Mouse (Mus musculus) stomach, embryonic 16.5 days (tissue): ENCODE measurements at regions not wholly inside any gene's neighbourhood (a gene's known extent, or its start where the extent isn't known, plus 50 kb on each side); places are given as distances from the start of the nearest gene placed in this dataset.

ENCODE experiments used
- ATAC-seq: fragments of 200-750 bp; cut with Nextera tagmentation; 2 replicates; pipeline ENCODE4 v1.8.0; 2017; ENCODE audit warnings: moderate number of reproducible peaks, moderate TSS enrichment; ENCODE audit not compliant: insufficient read depth, low FRiP score
- H3K27ac ChIP-seq: fragments of 300-500 bp; sonication (generic); 2 replicates; pipeline ENCODE4 v1.5.1; 2014; ENCODE audit warnings: low read length
- H3K27me3 ChIP-seq: fragments of 300-500 bp; sonication (generic); 2 replicates; pipeline ENCODE4 v1.6.1; 2014; ENCODE audit warnings: low read length, control low read depth, mixed read lengths; ENCODE audit not compliant: control insufficient read depth, insufficient read depth
- H3K36me3 ChIP-seq: fragments of 300-500 bp; sonication (generic); 2 replicates; pipeline ENCODE4 v1.6.1; 2014; ENCODE audit warnings: low read length; ENCODE audit not compliant: control insufficient read depth, insufficient read depth
- H3K4me1 ChIP-seq: fragments of 300-500 bp; sonication (generic); 2 replicates; pipeline ENCODE4 v1.6.1; 2014; ENCODE audit warnings: low read length, control low read depth, mixed read lengths; ENCODE audit not compliant: control insufficient read depth, insufficient read depth
- H3K4me2 ChIP-seq: fragments of 300-500 bp; sonication (generic); 2 replicates; pipeline ENCODE4 v1.6.1; 2014; ENCODE audit warnings: low read depth, low read length, mixed read lengths
- H3K4me3 ChIP-seq: fragments of 300-500 bp; sonication (generic); replicated peaks from 2 replicates; pipeline ENCODE4 v1.5.1; 2014; ENCODE audit warnings: mild to moderate bottlenecking, low read length
- H3K9ac ChIP-seq: fragments of 300-500 bp; sonication (generic); 2 replicates; pipeline ENCODE4 v1.6.1; 2014; ENCODE audit warnings: low read length
- H3K9me3 ChIP-seq: fragments of 300-500 bp; sonication (generic); replicated peaks from 2 replicates; pipeline ENCODE4 v1.6.1; 2016; ENCODE audit warnings: low read length, control low read depth; ENCODE audit not compliant: control insufficient read depth
- WGBS: fragments of 180-500 bp; shearing (Covaris S2); extraction: QIAGEN DNeasy Blood & Tissue Kit; methylation state at CpG from one replicate; pipeline ENCODE4 v1.1.7; 2014; 5-methylcytosine and 5-hydroxymethylcytosine counted together

- peaks cover 11% of the 10 kb centered on the region for H3K4me1 ChIP-seq
- peaks cover 17% of the 10 kb centered on the region for H3K27me3 ChIP-seq
- no peak overlapping the region for H3K4me3 ChIP-seq
- no peak overlapping the region for H3K4me2 ChIP-seq
- no peaks in the 10 kb centered on the region for H3K9me3 ChIP-seq
- H3K27ac ChIP-seq: no peak overlapping the region
- 36% methylated on average over 13 of the region's 13 CpGs for WGBS
- ATAC-seq: no peak
- no peak overlapping the region for H3K9ac ChIP-seq
- H3K36me3 ChIP-seq: no peaks in the 10 kb centered on the region
These were observed 52.1 kb upstream of the Dlx4 start for GRCm38 (mm10) chr11:95198196-95198595.

- no peak overlapping the region for H3K9ac ChIP-seq
- ATAC-seq: no peak
- peaks cover 17% of the 10 kb centered on the region for H3K27me3 ChIP-seq
- H3K4me1 ChIP-seq: peaks cover 11% of the 10 kb centered on the region
- no peaks in the 10 kb centered on the region for H3K9me3 ChIP-seq
- 62% methylated on average over 3 of the region's 3 CpGs for WGBS
- H3K4me2 ChIP-seq: no peak overlapping the region
- H3K4me3 ChIP-seq: no peak overlapping the region
- no peak overlapping the region for H3K27ac ChIP-seq
- H3K36me3 ChIP-seq: no peaks in the 10 kb centered on the region
These were observed 54.9 kb upstream of the Dlx4 start for GRCm38 (mm10) chr11:95200971-95201370.

DNA sequence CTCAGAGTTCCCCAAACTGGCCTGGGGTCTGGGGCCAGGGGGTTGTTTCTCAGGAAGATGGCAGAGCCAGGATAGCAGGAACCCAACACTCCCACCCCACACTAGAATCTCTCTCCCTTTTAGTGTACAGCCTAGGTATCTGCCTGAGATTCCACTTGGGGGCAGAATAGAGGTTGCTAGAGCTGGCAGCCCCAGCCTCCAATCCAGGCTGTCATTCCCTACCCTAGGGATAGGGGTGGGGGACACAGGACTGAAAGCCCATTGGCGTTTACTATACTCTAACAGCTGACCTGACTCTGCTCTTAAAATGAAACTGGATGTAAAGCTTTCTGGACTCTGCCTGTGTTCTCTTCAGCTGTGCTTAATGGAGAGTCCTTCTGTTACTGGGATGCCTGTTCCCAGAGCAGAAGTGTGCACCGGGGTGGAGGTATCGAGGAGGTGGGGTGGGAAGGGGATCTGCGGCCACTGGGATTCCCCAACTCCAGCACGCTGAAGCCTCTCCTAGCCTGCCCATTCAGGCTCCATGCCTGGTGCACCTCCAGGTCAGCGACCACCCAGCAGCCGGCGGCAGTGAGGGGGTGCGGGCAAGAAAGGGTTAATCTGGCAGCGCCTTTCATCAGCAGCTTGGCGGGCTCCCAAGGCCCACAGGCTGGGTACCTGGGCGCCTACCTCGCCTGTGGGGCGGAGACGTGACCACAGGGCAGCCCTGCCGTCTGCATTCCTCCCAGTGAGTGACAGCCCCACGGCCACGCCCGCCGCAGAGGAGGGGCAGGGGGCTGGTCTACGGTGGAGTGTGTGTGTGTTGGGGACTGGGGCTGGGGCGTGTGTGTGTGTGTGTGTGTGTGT, 50.9 kb upstream of the Tac4 start:
- Histone ChIP-seq H3K27me3 (no peaks in the 10 kb centered on the region), H3K9ac (peak overlapping the region; percentile 54), H3K27ac (no peak overlapping the region; the same call in none of the 2 replicates), H3K4me2 (peak overlapping the region; percentile 66), H3K4me1 (peaks cover 30% of the 10 kb centered on the region), H3K36me3 (no peaks in the 10 kb centered on the region), H3K9me3 (no peaks in the 10 kb centered on the region), H3K4me3 (peak overlapping the region; percentile 35)
- ATAC-seq: peak; percentile 90
- 2% methylated on average over 22 of the region's 22 CpGs for WGBS

DNA sequence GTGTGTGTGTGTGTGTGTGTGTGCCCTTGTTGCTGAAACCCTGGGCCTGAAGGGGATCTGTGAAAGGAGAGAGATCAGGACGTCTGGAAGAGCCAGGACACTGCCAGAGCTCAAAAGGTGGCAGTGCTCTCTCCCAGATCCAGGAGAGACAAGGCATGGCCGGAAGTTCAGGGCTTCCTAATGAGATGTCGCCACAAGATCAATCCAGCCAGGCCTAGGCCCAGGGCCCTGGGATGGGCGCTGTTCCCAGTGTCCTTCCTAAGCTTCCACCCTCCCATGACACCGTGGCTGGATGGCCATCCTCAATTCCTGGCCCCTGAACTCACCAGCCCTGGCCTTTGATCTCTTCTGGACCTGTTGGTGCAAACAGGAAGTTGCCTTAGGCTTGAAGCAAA, 50.3 kb upstream of the Tac4 start:
- H3K27ac ChIP-seq: no peak overlapping the region
- no peaks in the 10 kb centered on the region for H3K36me3 ChIP-seq
- H3K27me3 ChIP-seq: no peaks in the 10 kb centered on the region
- H3K4me3 ChIP-seq: no peak overlapping the region
- H3K9ac ChIP-seq: peak overlapping the region; percentile 52
- H3K4me1 ChIP-seq: peaks cover 30% of the 10 kb centered on the region
- WGBS: 30% methylated on average over 5 of the region's 5 CpGs
- peak; percentile 14; the same call in 1 of the 2 replicates for ATAC-seq
- no peaks in the 10 kb centered on the region for H3K9me3 ChIP-seq
- H3K4me2 ChIP-seq: peak overlapping the region; percentile 66
